Mouse (Mus musculus): ENCODE measurements around the gene Camk2d. TPM values are rescaled to one million over a fixed set of nuclear protein-coding genes. Genes with fewer than 3 reads are reported as not detected.

The Camk2d gene
- polyA plus RNA-seq, 1 experiment: 160 TPM

GRCm38 (mm10) chr3:126650747-126651146, 54.6 kb downstream of the Camk2d start:
- no peak for DNase-seq (ENCODE audit: low spot score)

- no peak for DNase-seq (ENCODE audit: low spot score)
Measured at GRCm38 (mm10) chr3:126652361-126652760, 56.3 kb downstream of the Camk2d start.

- no peak for DNase-seq (ENCODE audit: low spot score)
Measured at GRCm38 (mm10) chr3:126653118-126653517, 57.0 kb downstream of the Camk2d start.

- no peak for DNase-seq (ENCODE audit: low spot score)
Measured at GRCm38 (mm10) chr3:126656173-126656572, 60.1 kb downstream of the Camk2d start.

- no peak for DNase-seq (ENCODE audit: low spot score)
Measured at GRCm38 (mm10) chr3:126657895-126658294, 61.8 kb downstream of the Camk2d start.

GRCm38 (mm10) chr3:126658791-126659190, 62.7 kb downstream of the Camk2d start:
- DNase-seq (ENCODE audit: low spot score): no peak

GRCm38 (mm10) chr3:126659235-126659634, 63.1 kb downstream of the Camk2d start:
- no peak for DNase-seq (ENCODE audit: low spot score)

- DNase-seq (ENCODE audit: low spot score): no peak
Measured at GRCm38 (mm10) chr3:126659832-126660564, 63.9 kb downstream of the Camk2d start.

- no peak for DNase-seq (ENCODE audit: low spot score)
Measured at GRCm38 (mm10) chr3:126660575-126660974, 64.5 kb downstream of the Camk2d start.

- no peak for DNase-seq (ENCODE audit: low spot score)
Measured at GRCm38 (mm10) chr3:126660986-126661385, 64.9 kb downstream of the Camk2d start.

GRCm38 (mm10) chr3:126661920-126662319, 65.8 kb downstream of the Camk2d start:
- no peak for DNase-seq (ENCODE audit: low spot score)

GRCm38 (mm10) chr3:126663436-126663835, 67.3 kb downstream of the Camk2d start:
- no peak for DNase-seq (ENCODE audit: low spot score)

- no peak for DNase-seq (ENCODE audit: low spot score)
Measured at GRCm38 (mm10) chr3:126665866-126666265, 69.8 kb downstream of the Camk2d start.

GRCm38 (mm10) chr3:126667019-126667418, 70.9 kb downstream of the Camk2d start:
- no peak for DNase-seq (ENCODE audit: low spot score)

- DNase-seq (ENCODE audit: low spot score): no peak
Measured at GRCm38 (mm10) chr3:126667451-126667850, 71.3 kb downstream of the Camk2d start.

- DNase-seq (ENCODE audit: low spot score): no peak
Measured at GRCm38 (mm10) chr3:126668123-126668522, 72.0 kb downstream of the Camk2d start.

- no peak for DNase-seq (ENCODE audit: low spot score)
Measured at GRCm38 (mm10) chr3:126668692-126669091, 72.6 kb downstream of the Camk2d start.

- no peak for DNase-seq (ENCODE audit: low spot score)
Measured at GRCm38 (mm10) chr3:126670413-126670812, 74.3 kb downstream of the Camk2d start.

GRCm38 (mm10) chr3:126671292-126671691, 75.2 kb downstream of the Camk2d start:
- no peak for DNase-seq (ENCODE audit: low spot score)

- DNase-seq (ENCODE audit: low spot score): no peak
Measured at GRCm38 (mm10) chr3:126681051-126681450, 84.9 kb downstream of the Camk2d start.

- DNase-seq (ENCODE audit: low spot score): no peak
Measured at GRCm38 (mm10) chr3:126681996-126682395, 85.9 kb downstream of the Camk2d start.

GRCm38 (mm10) chr3:126685363-126685762, 89.3 kb downstream of the Camk2d start:
- no peak for DNase-seq (ENCODE audit: low spot score)

- no peak for DNase-seq (ENCODE audit: low spot score)
Measured at GRCm38 (mm10) chr3:126687150-126687549, 91.0 kb downstream of the Camk2d start.

GRCm38 (mm10) chr3:126688516-126688915, 92.4 kb downstream of the Camk2d start:
- DNase-seq (ENCODE audit: low spot score): no peak
